Mouse (Mus musculus) embryo, embryonic 11.5 days (tissue): ENCODE measurements around the gene Sec14l2.
"Not testable (repeated sequence)": the region's sequence is repeated elsewhere in the genome, so short reads cannot be mapped to it uniquely, and the experiment has no call there.

ENCODE experiments used
- DNase-seq: peaks from one replicate; pipeline ENCODE4 v3.0.0-alpha.2; 2012; ENCODE audit warnings: low read depth, low spot score

Gene Sec14l2

GRCm38 (mm10) chr11:4133450-4133849 lies 10.2 kb upstream of the Sec14l2 start:
- DNase-seq = no peak

- not testable (repeated sequence) for DNase-seq
These were observed 5.2 kb upstream of the Sec14l2 start for GRCm38 (mm10) chr11:4128461-4128860.

- DNase-seq = no peak
These were observed 3.8 kb upstream of the Sec14l2 start for GRCm38 (mm10) chr11:4127059-4127458.

- DNase-seq = no peak
These were observed 707 bp upstream of the Sec14l2 start for GRCm38 (mm10) chr11:4123922-4124321.

GRCm38 (mm10) chr11:4122226-4122625 lies 989 bp downstream of the Sec14l2 start:
- no peak for DNase-seq

GRCm38 (mm10) chr11:4121691-4122090 lies 1.5 kb downstream of the Sec14l2 start:
- no peak for DNase-seq

- DNase-seq = no peak
These were observed 3.6 kb downstream of the Sec14l2 start for GRCm38 (mm10) chr11:4119635-4120034.

GRCm38 (mm10) chr11:4118081-4118921 lies 4.9 kb downstream of the Sec14l2 start:
- no peak for DNase-seq

GRCm38 (mm10) chr11:4117372-4118071 lies 5.7 kb downstream of the Sec14l2 start:
- DNase-seq = no peak

GRCm38 (mm10) chr11:4116458-4117141 lies 6.6 kb downstream of the Sec14l2 start:
- no peak for DNase-seq

- no peak for DNase-seq
These were observed 7.8 kb downstream of the Sec14l2 start for GRCm38 (mm10) chr11:4115407-4115806.

GRCm38 (mm10) chr11:4114541-4114940 lies 8.7 kb downstream of the Sec14l2 start:
- not testable (repeated sequence) for DNase-seq

GRCm38 (mm10) chr11:4113970-4114369 lies 9.2 kb downstream of the Sec14l2 start:
- DNase-seq = no peak

GRCm38 (mm10) chr11:4113496-4113895 lies 9.7 kb downstream of the Sec14l2 start:
- no peak for DNase-seq

- DNase-seq = no peak
These were observed 10.4 kb downstream of the Sec14l2 start for GRCm38 (mm10) chr11:4112861-4113260.

- no peak for DNase-seq
These were observed 11.2 kb downstream of the Sec14l2 start for GRCm38 (mm10) chr11:4112033-4112432.

- no peak for DNase-seq
These were observed 14.5 kb downstream of the Sec14l2 start for GRCm38 (mm10) chr11:4108691-4109090.

- not testable (repeated sequence) for DNase-seq
These were observed 15.3 kb downstream of the Sec14l2 start for GRCm38 (mm10) chr11:4107901-4108300.

GRCm38 (mm10) chr11:4105444-4105843 lies 17.8 kb downstream of the Sec14l2 start:
- DNase-seq = no peak

GRCm38 (mm10) chr11:4104989-4105388 lies 18.2 kb downstream of the Sec14l2 start:
- no peak for DNase-seq

GRCm38 (mm10) chr11:4103522-4103921 lies 19.7 kb downstream of the Sec14l2 start:
- DNase-seq = no peak

GRCm38 (mm10) chr11:4101851-4102250 lies 21.4 kb downstream of the Sec14l2 start:
- DNase-seq = no peak
